Mouse (Mus musculus): ENCODE measurements at regions not wholly inside any gene's neighbourhood (a gene's known extent, or its start where the extent isn't known, plus 50 kb on each side); places are given as distances from the start of the nearest gene placed in this dataset.

GRCm38 (mm10) chr3:45523281-45523680, 145.1 kb downstream of the Pcdh10 start:
- no peak for DNase-seq (ENCODE audit: inconsistent age in 2 of 2, low spot score in 1 of 2)

- no peak for DNase-seq (ENCODE audit: inconsistent age in 2 of 2, low spot score in 1 of 2)
Observed at GRCm38 (mm10) chr3:45547091-45547490, 168.9 kb downstream of the Pcdh10 start.

DNA sequence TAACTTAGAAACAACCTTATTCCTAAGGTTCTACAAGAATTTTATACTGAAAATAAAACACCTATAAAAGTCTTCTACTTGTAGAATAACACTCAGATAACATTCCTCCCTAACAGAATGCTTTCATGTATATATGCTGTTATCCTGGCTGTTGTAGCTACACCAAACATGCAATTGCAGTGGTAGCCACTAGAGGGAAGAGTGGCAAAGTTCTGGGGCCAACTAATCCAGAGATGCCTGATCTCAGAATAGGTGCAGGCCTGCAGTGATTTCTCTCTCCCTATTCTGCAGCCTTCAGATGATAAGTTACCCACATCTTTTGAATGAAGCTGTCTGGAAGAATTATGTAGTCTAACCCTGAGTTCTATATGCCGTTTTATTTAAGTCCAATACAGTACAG, 177.5 kb downstream of the Pcdh10 start:
- DNase-seq (ENCODE audit: inconsistent age in 2 of 2, low spot score in 1 of 2), result peak; percentile 20 to 55

- DNase-seq (ENCODE audit: inconsistent age in 2 of 2, low spot score in 1 of 2), result no peak
Observed at GRCm38 (mm10) chr3:45572995-45573394, 194.8 kb downstream of the Pcdh10 start.

GRCm38 (mm10) chr3:45577035-45577434, 198.8 kb downstream of the Pcdh10 start:
- no peak for DNase-seq (ENCODE audit: inconsistent age in 2 of 2, low spot score in 1 of 2)

DNA sequence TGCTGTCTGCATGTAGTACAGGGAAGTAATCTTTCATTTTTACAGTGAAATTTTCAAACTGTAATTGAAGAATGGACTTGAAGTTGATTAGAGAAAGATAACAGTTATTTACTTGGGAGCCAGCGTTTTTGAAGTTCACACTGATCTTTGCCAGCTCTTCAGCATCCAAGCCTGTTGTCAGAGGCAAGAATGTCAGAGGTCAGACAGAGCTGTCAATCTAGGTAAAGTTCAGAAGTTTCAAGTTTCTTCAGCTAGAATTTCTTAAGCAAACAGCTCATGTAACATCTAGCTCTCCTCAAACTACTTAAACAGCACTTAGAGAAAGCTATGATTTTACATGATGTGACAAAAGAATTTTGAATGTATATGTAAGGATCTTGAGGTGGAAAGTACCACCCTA, 215.4 kb downstream of the Pcdh10 start:
- DNase-seq (ENCODE audit: inconsistent age in 2 of 2, low spot score in 1 of 2), result no peak

DNA sequence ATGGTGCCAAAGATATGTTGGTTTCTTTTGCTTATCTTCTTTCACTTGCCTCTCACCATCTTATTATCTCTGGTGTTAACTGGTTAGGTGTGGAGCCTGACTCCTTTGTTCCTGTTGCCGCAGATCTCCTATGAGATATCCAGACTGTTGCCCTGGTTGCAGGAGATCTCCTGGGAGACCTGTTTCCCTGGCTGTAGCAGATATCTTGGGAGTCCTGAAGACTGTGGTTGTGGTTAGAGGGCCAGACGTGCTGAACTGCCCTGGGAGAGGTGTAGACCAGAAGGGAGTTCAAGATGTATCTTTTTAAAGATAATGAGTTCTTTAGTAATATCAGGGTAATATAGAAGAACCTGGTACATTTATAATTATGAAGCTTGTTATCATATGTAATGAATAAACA, 224.1 kb downstream of the Pcdh10 start:
- no peak for DNase-seq (ENCODE audit: inconsistent age in 2 of 2, low spot score in 1 of 2)

DNA sequence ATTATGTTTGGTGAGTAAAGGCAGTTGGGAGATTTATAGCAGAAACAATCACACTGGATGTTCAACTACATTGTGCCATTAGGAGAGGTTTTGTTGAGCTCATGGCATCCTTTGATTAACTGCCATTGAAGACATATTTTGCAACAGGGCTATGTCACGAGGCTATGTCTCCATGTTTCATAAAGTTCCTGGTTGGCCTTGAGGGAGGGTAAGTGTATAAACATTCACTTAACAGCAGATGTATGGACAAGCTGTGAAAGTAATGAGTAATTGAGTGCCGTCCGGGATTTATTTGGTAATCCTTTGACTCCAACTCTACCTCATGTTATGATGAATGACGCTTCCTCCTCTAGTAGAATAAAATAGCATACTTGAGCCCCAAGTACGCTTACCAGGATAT, 225.0 kb downstream of the Pcdh10 start:
- no peak for DNase-seq (ENCODE audit: inconsistent age in 2 of 2, low spot score in 1 of 2)

- DNase-seq (ENCODE audit: inconsistent age in 2 of 2, low spot score in 1 of 2), result no peak
Observed at GRCm38 (mm10) chr3:45620729-45621128, 242.5 kb downstream of the Pcdh10 start.

GRCm38 (mm10) chr3:45645856-45646450, 267.8 kb downstream of the Pcdh10 start:
- no peak for DNase-seq (ENCODE audit: inconsistent age in 2 of 2, low spot score in 1 of 2)

GRCm38 (mm10) chr3:45649361-45649760, 271.2 kb downstream of the Pcdh10 start:
- DNase-seq (ENCODE audit: inconsistent age in 2 of 2, low spot score in 1 of 2), result no peak

GRCm38 (mm10) chr3:45657023-45657422, 278.8 kb downstream of the Pcdh10 start:
- DNase-seq (ENCODE audit: inconsistent age in 2 of 2, low spot score in 1 of 2), result no peak

DNA sequence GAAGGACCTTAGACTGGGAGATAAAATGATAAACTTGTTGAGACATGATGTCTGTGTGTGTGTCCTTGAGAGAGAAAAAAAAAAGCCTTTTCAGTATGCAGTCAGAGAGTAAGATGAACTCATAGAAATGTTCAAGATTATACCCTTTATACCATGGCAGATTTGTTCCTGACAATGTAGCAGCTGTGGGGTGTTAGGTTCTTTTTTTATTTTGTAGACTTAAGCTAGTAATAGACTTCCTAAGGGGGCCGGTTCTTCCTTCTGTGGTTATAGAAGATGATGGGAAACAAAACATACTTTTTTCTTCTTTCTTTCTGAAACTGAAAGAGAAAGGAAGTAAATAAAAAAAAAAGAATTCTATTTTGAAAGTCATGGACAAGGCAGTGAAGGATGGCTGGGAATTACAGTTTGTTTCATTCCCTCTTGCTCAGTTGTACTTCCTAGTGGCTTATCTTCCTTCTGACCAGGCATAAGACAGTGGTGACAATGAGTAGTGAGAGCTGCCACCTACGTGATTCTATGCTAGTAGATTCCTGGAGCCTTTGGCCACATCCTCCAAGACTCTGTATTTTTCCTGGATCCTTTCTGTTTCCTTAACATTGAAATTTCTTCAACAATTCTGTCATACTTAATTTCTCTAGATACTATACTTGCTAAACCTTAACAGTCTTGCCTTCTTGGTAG, 280.0 kb downstream of the Pcdh10 start:
- DNase-seq (ENCODE audit: inconsistent age in 2 of 2, low spot score in 1 of 2), result no peak

DNA sequence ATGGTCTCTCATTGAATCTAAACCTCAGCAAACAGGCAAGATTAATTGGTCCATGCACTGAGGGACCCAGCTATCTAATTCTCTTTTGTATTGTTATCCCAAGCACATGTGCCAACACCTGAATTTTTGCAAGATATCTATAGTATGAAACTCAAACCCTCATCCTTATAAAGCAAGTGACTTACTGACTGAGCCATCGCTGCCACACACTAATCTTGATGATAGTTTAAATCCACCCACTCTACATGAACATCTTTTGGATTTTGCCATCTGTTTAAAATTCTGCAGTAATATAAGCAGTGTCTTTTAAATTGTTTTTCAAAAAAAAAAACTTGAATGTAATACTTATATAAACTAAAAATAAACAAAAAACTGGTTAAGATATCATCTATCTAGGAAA, 280.9 kb downstream of the Pcdh10 start:
- no peak for DNase-seq (ENCODE audit: inconsistent age in 2 of 2, low spot score in 1 of 2)

DNA sequence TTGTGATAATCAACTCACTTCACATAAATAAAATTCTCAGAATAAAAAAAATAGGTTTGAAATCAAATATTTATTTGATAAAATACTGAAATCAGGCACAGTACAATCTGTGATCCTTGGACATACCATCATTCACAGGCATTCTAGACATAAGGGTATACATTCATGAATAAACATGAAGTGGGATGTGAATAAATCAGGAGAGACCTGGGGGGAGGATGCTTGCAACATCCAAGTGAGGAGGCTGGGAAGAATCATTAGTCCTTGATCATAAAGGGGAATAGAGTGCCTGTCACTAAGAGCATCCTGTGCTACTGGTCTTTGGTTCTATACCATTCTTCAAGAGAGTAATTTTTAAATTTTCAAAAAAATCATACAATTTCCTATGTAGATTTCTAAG, 292.2 kb downstream of the Pcdh10 start:
- no peak for DNase-seq (ENCODE audit: inconsistent age in 2 of 2, low spot score in 1 of 2)

DNA sequence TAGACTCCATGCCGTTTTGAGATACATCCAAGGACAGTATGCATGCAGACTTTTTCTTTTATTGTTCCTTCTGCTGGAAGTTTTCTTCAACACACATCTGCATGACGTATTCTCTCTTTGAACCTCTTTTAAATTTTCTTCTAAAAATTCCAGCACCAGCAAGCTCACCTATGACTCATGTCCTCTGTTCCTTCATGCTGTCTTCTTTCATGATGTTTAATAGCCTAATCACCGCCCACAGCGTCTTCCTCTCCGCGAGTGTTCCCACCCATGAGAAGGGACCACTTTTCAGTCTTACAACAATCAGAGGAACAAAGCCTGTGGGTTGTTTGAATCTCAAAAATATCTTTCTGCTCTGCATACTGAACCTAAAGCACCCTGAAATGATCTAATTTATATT, 299.5 kb downstream of the Pcdh10 start:
- DNase-seq (ENCODE audit: inconsistent age in 2 of 2, low spot score in 1 of 2), result no peak

GRCm38 (mm10) chr3:45681410-45681809, 303.2 kb downstream of the Pcdh10 start:
- DNase-seq (ENCODE audit: inconsistent age in 2 of 2, low spot score in 1 of 2), result no peak

GRCm38 (mm10) chr3:45707891-45708290, 329.7 kb downstream of the Pcdh10 start:
- no peak for DNase-seq (ENCODE audit: inconsistent age in 2 of 2, low spot score in 1 of 2)

Data from adrenal gland, adult (tissue).